Mouse (Mus musculus): ENCODE measurements around the gene Nelfb. TPM values are rescaled to one million over a fixed set of nuclear protein-coding genes. Genes with fewer than 3 reads are reported as not detected.

Nelfb gene
- total and polyA plus RNA-seq, 2 experiments from 2014 or later: 38.4 to 49.0 TPM

GRCm38 (mm10) chr2:25225811-25226379, 14.6 kb upstream of the Nelfb start:
- Histone ChIP-seq H3K9me3 (replicated peaks; ENCODE audit: control insufficient read depth, low read length) (no peaks in the 10 kb centered on the region), H3K27ac (ENCODE audit: low read depth) (peak overlapping the region; percentile 95), H3K27me3 (ENCODE audit: control insufficient read depth, insufficient read depth, low read length) (0 out of 2 replicates have a peak, but pooled peaks cover 4% of the 10 kb centered on the region), H3K4me3 (ENCODE audit: low read depth, low read length) (no peak overlapping the region), H3K4me1 (ENCODE audit: control insufficient read depth, insufficient read depth) (peaks cover 22% of the 10 kb centered on the region), H3K9ac (replicated peaks; ENCODE audit: low read depth, low read length) (no peak overlapping the region), H3K36me3 (replicated peaks; ENCODE audit: control insufficient read depth, insufficient read depth, low read length) (peaks cover 11% of the 10 kb centered on the region), H3K4me2 (ENCODE audit: low read depth, low read length) (peak overlapping the region; percentile 61)
- no peak for TF ChIP-seq CTCF (IDR thresholded peaks at IDR 0.05; ENCODE audit: low read depth)
- no peak for TF ChIP-seq EP300 (IDR thresholded peaks at IDR 0.05; ENCODE audit: low read depth)
- 75% methylated on average over 8 of the region's 8 CpGs for WGBS
- no peak for ATAC-seq (ENCODE audit: insufficient read depth, low read depth)
- DNase-seq (ENCODE audit: low spot score): no peak

GRCm38 (mm10) chr2:25224766-25225752, 13.8 kb upstream of the Nelfb start:
- 2% methylated on average over 41 of the region's 41 CpGs for WGBS
- H3K4me1 ChIP-seq (ENCODE audit: control insufficient read depth, insufficient read depth): peaks cover 22% of the 10 kb centered on the region

GRCm38 (mm10) chr2:25224492-25224765, 13.1 kb upstream of the Nelfb start, which contains the start of gene Tubb4b:
Gene Tubb4b, minus strand, starts transcription at chr2:25224702.
- Histone ChIP-seq H3K4me2 (ENCODE audit: low read depth, low read length) (peak within 1 kb of the TSS; percentile 86), H3K27me3 (ENCODE audit: control insufficient read depth, insufficient read depth, low read length) (no peaks in the 10 kb centered on the region), H3K4me1 (ENCODE audit: control insufficient read depth, insufficient read depth) (peaks cover 22% of the 10 kb centered on the region), H3K4me3 (ENCODE audit: low read depth, low read length) (peak within 1 kb of the TSS; percentile 78), H3K9ac (replicated peaks; ENCODE audit: low read depth, low read length) (peak within 1 kb of the TSS; percentile 83), H3K36me3 (replicated peaks; ENCODE audit: control insufficient read depth, insufficient read depth, low read length) (peaks cover 11% of the 10 kb centered on the region), H3K27ac (ENCODE audit: low read depth) (peak within 1 kb of the TSS; percentile 96), H3K9me3 (replicated peaks; ENCODE audit: control insufficient read depth, low read length) (no peaks in the 10 kb centered on the region)
- WGBS: 0% methylated on average over 13 of the region's 17 CpGs
- no peak for TF ChIP-seq EP300 (IDR thresholded peaks at IDR 0.05; ENCODE audit: low read depth)
- TF ChIP-seq CTCF (IDR thresholded peaks at IDR 0.05; ENCODE audit: low read depth): peak; percentile 20; the same call in 1 of the 2 replicates
- DNase-seq (ENCODE audit: low spot score): no peak
- no peak for ATAC-seq (ENCODE audit: insufficient read depth, low read depth)

More at GRCm38 (mm10) chr2:25224766-25225752, 13.8 kb upstream of the Nelfb start:
- H3K27me3 ChIP-seq (ENCODE audit: control insufficient read depth, insufficient read depth, low read length): no peaks in the 10 kb centered on the region
- H3K9me3 ChIP-seq (replicated peaks; ENCODE audit: control insufficient read depth, low read length): no peaks in the 10 kb centered on the region
- peak; percentile 90 for ATAC-seq (ENCODE audit: insufficient read depth, low read depth)
- TF ChIP-seq EP300 (IDR thresholded peaks at IDR 0.05; ENCODE audit: low read depth) (peak; percentile 11; the same call in 1 of the 2 replicates), CTCF (IDR thresholded peaks at IDR 0.05; ENCODE audit: low read depth) (no peak)
- H3K4me2 ChIP-seq (ENCODE audit: low read depth, low read length): peak overlapping the region; percentile 61
- H3K4me3 ChIP-seq (ENCODE audit: low read depth, low read length): peak overlapping the region; percentile 78
- peaks cover 11% of the 10 kb centered on the region for H3K36me3 ChIP-seq (replicated peaks; ENCODE audit: control insufficient read depth, insufficient read depth, low read length)
- peak overlapping the region; percentile 63 for H3K9ac ChIP-seq (replicated peaks; ENCODE audit: low read depth, low read length)
- peak; percentile 100 for DNase-seq (ENCODE audit: low spot score)
- peak overlapping the region; percentile 95 for H3K27ac ChIP-seq (ENCODE audit: low read depth)

GRCm38 (mm10) chr2:25223681-25224491, 12.6 kb upstream of the Nelfb start:
- WGBS: under 1% methylated on average over 53 of the region's 53 CpGs

GRCm38 (mm10) chr2:25221331-25221772, 10.1 kb upstream of the Nelfb start:
- H3K4me3 ChIP-seq (ENCODE audit: low read depth, low read length): no peak overlapping the region

More at GRCm38 (mm10) chr2:25223681-25224491, 12.6 kb upstream of the Nelfb start:
- TF ChIP-seq CTCF (IDR thresholded peaks at IDR 0.05; ENCODE audit: low read depth): no peak
- TF ChIP-seq EP300 (IDR thresholded peaks at IDR 0.05; ENCODE audit: low read depth): peak; percentile 73
- no peaks in the 10 kb centered on the region for H3K9me3 ChIP-seq (replicated peaks; ENCODE audit: control insufficient read depth, low read length)
- DNase-seq (ENCODE audit: low spot score) (peak; percentile 79), ATAC-seq (ENCODE audit: insufficient read depth, low read depth) (peak; percentile 52)
- H3K4me1 ChIP-seq (ENCODE audit: control insufficient read depth, insufficient read depth): peaks cover 21% of the 10 kb centered on the region
- peak overlapping the region; percentile 83 for H3K9ac ChIP-seq (replicated peaks; ENCODE audit: low read depth, low read length)
- H3K27me3 ChIP-seq (ENCODE audit: control insufficient read depth, insufficient read depth, low read length): no peaks in the 10 kb centered on the region
- H3K4me3 ChIP-seq (ENCODE audit: low read depth, low read length): peak overlapping the region; percentile 78
- peak overlapping the region; percentile 86 for H3K4me2 ChIP-seq (ENCODE audit: low read depth, low read length)
- peak overlapping the region; percentile 96 for H3K27ac ChIP-seq (ENCODE audit: low read depth)
- H3K36me3 ChIP-seq (replicated peaks; ENCODE audit: control insufficient read depth, insufficient read depth, low read length): peaks cover 11% of the 10 kb centered on the region

More at GRCm38 (mm10) chr2:25221331-25221772, 10.1 kb upstream of the Nelfb start:
- Histone ChIP-seq H3K36me3 (replicated peaks; ENCODE audit: control insufficient read depth, insufficient read depth, low read length) (peaks cover 11% of the 10 kb centered on the region), H3K27ac (ENCODE audit: low read depth) (no peak overlapping the region), H3K4me1 (ENCODE audit: control insufficient read depth, insufficient read depth) (peaks cover 13% of the 10 kb centered on the region), H3K9me3 (replicated peaks; ENCODE audit: control insufficient read depth, low read length) (no peaks in the 10 kb centered on the region), H3K9ac (replicated peaks; ENCODE audit: low read depth, low read length) (no peak overlapping the region), H3K27me3 (ENCODE audit: control insufficient read depth, insufficient read depth, low read length) (no peaks in the 10 kb centered on the region), H3K4me2 (ENCODE audit: low read depth, low read length) (no peak overlapping the region)
- no peak for ATAC-seq (ENCODE audit: insufficient read depth, low read depth)
- WGBS: 65% methylated on average over 5 of the region's 5 CpGs
- DNase-seq (ENCODE audit: low spot score): no peak
- TF ChIP-seq EP300 (IDR thresholded peaks at IDR 0.05; ENCODE audit: low read depth): no peak
- TF ChIP-seq CTCF (IDR thresholded peaks at IDR 0.05; ENCODE audit: low read depth): no peak
